Mouse (Mus musculus): ENCODE measurements around the gene Nbea. TPM values are rescaled to one million over a fixed set of nuclear protein-coding genes. Genes with fewer than 3 reads are reported as not detected.
"Not testable (repeated sequence)": the region's sequence is repeated elsewhere in the genome, so short reads cannot be mapped to it uniquely, and the experiment has no call there.

Nbea gene
- total RNA-seq, 2 experiments from 2014 or later: 13.6 to 14.8 TPM

DNA sequence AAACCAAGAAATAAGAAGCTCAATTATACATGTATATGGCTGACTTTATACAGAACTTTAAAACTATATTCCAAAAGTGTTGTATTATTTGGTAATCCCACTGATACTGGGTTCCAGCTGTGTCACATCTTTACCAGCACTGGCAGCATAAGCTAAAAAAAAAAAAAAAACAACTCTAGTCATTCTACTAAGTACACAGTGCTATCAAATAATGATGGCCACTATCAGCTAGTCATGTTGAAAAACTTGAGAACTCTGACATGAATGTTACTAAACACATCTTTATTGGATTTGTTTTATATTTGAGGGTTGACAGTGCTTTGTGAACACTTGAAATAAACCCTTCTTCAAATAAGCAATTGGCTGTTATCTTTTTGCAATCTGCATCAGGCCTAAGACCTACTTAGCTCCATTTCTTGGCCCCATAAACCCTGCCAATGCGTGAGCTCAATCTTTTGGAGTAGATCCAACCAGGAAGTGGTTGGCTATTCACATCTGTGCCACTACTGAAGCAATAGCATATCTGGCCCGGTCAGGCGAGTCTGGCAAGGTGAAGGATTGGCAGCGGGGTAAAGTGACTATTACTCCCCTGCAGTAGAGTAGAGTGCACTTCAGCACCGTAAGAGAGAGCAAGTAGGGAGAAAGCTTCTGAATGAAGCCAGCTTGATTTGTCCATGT lies 137.7 kb downstream of the Nbea start:
- DNase-seq (ENCODE audit: low spot score): no peak
- intact Hi-C loops (cut with DNase I): no loop called here

DNA sequence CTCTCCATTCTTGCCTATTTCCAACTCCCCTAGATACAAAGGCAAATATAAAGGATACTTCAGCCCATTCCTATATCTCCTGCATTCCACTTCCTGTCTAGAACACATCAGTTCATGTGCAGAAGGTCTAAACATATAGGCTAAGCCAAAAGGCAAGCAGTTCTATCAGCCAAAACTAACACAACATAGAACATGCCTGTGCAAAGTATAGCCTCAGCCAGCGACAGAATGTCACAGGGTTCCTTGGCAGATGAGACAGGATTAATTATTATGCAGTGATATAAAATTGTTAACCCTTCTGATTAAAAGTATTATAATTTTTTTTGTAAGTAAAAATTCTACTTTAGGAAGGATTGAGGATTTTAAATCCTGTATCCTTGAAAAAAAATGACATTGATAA lies 140.4 kb downstream of the Nbea start:
- DNase-seq (ENCODE audit: low spot score): no peak
- intact Hi-C loops (cut with DNase I): no loop called here

DNA sequence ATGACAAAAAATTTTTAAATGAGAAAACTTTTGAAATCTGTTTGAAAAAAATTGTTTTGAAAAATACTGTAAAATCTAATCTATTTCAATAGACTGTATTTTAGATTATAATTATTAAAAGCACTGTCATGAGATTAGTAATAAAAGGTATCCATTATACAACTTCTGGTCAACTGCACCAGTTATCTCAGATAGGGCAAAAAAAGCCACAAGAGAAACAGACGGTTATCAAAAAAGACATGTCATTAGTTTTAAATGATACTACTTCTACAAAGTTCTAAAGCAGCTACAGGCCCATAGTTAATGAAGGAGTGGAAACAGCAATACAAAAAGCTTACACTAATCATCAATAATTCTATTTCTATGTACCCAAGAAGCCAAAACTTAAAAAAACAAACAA lies 144.0 kb downstream of the Nbea start:
- DNase-seq (ENCODE audit: low spot score): no peak
- intact Hi-C loops (cut with DNase I): no loop called here

DNA sequence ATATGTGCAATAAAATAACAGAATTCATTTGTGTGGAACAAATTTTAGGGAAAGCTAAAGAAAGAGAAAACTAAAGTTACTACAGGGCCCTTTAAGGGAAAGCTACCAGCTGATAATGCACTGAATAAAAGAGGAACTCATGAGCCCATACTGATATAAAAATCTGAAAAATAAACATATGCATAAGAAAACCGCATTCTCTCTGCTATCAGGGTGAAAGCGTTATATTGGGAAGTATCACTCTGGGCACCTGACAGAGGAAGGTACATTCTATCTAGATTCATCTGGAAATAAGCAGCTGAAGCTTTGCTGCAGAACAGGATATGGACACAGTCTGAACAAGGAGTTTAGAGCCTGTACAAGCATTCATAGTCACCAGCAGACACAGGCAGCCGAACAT lies 148.9 kb downstream of the Nbea start:
- DNase-seq (ENCODE audit: low spot score): no peak
- intact Hi-C loops (cut with DNase I): no loop called here

DNA sequence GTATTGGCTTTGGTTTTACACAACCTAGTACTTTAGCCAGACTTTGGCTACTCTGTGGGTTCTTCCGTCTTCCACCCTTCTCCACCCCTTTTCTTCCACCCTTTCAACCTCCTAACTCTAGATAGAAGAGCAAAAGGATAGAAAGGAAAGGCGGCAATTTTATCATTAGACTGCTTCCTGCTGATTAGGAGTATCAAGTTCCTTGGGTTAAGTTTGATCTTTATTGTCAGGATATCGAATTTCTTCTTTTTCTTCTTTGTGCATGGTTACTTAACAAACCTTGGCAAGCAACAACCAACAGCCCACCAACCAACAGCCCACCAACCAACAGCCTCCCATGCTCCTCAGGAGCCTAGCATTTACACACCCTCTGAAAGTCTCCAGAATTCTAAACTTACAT lies 165.0 kb downstream of the Nbea start:
- DNase-seq (ENCODE audit: low spot score): no peak
- intact Hi-C loops (cut with DNase I): no loop called here

DNA sequence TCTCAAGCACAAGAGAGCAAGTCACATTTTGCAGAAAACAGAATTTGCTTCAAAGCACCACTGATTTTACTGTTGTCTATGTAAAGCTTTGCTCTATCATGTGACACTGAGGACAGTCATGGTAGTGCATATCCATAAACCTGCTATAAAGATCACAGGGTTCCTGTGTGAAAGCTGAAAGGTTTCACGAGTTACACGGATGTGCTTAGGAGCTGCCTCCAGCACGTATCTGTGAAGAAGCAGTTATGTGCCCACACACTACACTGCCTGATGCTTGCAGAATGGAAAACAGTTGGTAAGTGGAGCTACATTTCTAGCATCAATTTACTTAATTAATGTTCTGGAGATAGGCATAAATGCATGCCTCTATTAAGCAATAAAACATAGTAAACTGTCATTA lies 172.4 kb downstream of the Nbea start:
- intact Hi-C loops (cut with DNase I): no loop called here
- DNase-seq (ENCODE audit: low spot score): no peak

DNA sequence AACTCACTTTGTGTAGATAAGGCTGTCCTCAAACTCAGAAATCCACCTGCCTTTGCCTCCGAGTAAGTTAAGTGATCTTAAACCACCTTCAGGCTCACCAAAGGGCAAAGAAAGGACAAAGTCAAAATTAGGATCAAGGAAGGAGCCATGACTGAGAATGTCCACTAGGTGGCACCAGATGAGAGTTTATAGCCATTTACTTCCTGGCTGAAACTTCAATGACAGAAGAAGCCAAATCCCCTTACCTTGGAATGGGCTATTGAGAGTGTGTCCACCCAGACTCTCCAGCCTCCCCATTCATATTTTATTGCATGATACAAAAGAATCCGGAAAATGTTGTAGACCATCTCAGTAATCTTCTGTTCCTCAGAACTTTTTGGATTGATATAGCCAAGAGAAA lies 175.5 kb downstream of the Nbea start:
- DNase-seq (ENCODE audit: low spot score): no peak
- intact Hi-C loops (cut with DNase I): loop anchor here (2.0 to 10.0 kb wide), 3 partner anchors 633 to 1195 kb away; no protein-coding TSS in a partner anchor

DNA sequence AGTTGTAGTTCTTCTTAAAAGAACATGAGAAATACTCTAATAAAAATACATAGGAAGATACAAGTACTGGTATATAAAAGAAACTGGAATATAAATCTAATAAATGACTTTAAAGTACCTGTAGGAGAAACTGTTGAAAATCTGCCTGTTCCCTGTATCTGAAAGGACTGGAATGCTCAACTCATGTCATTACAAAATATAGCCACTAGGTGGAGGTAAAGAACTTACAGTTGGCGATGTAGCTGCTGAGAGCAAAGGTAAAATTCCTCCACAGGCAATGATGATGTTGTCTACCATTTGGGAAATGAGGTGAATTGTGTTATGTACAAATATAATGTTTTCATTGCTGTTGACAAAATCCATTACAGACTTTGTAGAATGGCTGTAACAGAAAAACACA lies 183.2 kb downstream of the Nbea start:
- no peak for DNase-seq (ENCODE audit: low spot score)
- intact Hi-C loops (cut with DNase I): loop anchor here (10.0 kb wide), 1 partner anchor 625 kb away; no protein-coding TSS in a partner anchor

DNA sequence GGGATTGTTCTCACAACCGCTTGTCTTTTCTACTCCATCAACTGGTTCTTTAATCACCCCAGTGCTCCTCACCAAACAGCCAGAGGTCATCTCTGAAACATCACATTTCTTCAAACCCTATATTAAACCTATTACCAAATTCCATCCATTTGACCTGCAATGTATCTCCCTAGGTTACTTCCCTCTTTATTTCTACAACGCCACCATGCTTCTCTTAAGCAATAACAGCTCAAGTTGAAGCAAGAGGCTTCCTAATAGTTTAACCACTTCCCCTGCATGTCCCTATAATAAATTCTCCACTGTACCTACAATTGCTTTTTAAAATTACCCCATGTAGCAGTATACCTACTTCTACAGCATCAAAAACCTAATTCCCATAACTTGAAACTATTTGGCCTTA lies 205.1 kb downstream of the Nbea start:
- intact Hi-C loops (cut with DNase I): no loop called here
- no peak for DNase-seq (ENCODE audit: low spot score)

DNA sequence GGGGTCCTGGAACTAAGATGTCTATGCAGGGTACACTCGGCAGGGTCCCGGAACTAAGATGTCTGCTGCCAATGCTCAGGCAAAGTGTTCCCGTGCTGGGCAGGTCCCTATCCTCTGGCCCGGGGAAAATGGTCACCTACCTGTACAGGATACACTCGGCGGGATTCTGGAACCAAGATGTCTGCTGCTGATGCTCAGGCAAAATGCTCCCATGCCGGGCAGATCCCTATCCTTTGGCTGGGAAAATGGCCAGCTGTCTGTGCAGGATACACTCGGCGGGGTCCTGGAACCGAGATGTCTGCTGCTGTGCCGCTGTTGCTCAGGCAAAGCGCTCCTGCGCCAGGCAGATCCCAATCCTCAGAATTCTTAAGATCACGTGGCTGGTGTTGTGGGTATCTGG lies 206.5 kb downstream of the Nbea start:
- intact Hi-C loops (cut with DNase I); DNase-seq (ENCODE audit: low spot score): not testable (repeated sequence)

DNA sequence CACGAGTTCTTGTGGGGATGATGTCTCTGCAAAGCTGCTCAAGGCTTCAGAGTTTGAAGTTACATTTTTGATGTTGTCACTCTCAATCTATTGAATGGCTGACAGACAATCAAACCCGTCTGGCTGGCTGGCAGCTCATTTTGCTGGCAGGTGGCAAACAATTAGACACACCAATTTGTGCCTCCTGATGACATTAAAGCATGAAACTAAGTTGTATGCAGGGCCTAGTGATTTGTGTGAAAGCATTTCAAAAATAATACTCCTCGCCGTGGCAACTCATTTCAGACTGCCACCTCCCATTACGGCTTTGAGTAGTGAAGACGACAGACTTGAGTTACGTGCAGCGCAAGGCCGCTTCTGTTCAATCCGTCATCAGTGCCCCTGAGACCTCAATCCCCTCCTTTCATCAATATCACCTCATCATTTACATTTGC lies 217.8 kb downstream of the Nbea start:
- intact Hi-C loops (cut with DNase I): no loop called here
- DNase-seq (ENCODE audit: low spot score): no peak

DNA sequence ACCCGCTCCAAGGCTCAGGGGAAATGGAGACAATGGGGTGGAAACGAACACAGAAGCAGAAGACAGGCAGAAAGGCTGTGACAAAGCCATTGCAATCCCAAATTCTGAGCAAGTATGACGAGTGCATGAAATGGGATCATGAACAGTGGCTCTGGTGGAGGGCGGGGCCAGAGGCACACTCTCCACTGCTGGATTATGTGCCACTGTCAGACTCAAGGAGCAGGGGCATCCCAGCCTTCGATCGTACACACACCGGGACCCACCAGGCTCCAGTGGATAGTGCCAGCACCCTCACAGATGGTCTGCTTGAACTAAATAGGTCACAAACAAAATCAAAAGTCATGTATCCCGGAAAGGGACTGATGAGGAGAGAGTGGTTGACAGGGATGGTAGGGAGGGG lies 220.5 kb downstream of the Nbea start:
- intact Hi-C loops (cut with DNase I): no loop called here

DNA sequence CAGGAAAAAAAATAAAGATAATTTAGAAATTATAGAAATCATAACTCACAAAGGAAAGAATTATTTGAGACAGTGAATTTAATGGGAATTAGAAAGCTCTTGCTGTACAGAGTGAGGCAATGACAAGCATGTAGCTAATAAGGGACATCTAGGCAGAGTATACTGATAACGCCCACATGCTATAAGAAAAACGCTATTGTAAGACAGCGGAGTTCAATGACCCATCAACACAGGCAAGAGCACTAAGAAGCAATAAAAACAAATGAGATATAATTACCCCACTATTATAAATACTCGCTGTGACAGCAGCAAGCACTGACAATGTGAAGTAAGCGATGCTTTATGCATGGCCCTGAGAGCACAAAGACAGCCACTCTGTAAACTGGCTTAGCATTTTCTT lies 233.5 kb downstream of the Nbea start:
- no peak for DNase-seq (ENCODE audit: low spot score)
- intact Hi-C loops (cut with DNase I): no loop called here

More for the DNA sequence above, 220.5 kb downstream of the Nbea start:
- no peak for DNase-seq (ENCODE audit: low spot score)

DNA sequence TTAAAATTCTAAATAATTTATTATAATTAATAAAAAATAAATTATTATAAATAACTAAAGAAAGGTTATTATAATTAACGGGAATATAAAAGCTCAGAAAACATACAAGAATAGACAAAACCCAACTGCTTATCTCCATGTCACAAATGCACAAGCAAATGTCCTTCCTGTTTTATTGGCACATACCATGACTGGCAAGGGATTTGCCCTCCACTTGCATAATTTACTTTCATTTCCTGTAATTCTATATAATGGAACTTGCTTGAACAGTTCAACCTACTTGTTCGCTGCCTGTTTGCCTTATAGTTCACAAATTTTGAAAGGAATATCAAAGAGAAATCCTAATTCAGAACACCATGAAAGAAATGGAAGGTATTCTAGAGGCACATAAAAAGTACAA lies 234.4 kb downstream of the Nbea start:
- intact Hi-C loops (cut with DNase I): no loop called here
- DNase-seq (ENCODE audit: low spot score): no peak

DNA sequence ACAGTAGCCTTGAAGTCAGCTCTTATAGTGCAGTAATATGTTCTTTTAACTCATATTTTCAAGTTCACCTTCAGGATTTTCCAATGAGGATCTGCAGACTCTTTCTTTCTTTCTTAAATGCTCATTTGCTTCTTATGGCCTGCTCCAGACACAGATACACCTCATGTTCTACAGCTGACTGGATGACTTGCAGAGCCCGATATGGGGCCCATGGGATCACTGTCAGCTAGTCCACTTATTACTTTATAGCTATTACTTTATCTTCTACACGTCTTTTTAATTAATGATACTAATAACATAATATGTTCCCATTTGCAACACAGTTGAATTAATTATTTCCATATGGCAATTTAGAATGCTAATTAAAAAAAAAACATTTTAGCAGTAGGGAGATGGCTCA lies 256.2 kb downstream of the Nbea start:
- DNase-seq (ENCODE audit: low spot score): no peak
- intact Hi-C loops (cut with DNase I): no loop called here

DNA sequence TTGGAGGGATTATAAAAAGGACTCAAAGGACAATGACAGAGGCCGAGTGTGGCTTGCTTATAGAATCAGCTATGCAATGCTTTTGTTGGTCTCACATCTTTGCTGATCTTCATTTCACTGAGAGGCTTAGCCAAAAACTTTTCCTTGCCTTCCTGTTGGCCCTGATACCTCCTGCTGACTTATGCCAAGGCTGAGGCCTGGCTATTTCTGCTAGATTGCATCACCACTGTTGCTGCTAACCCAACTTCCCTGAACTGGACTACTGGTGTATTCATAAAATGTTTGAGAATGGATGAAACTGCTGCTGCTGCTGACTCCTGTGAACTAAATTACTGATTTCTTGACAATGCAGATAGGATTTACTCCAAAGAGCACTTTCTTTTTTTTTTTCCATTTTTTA lies 274.2 kb downstream of the Nbea start:
- no peak for DNase-seq (ENCODE audit: low spot score)
- intact Hi-C loops (cut with DNase I): no loop called here

DNA sequence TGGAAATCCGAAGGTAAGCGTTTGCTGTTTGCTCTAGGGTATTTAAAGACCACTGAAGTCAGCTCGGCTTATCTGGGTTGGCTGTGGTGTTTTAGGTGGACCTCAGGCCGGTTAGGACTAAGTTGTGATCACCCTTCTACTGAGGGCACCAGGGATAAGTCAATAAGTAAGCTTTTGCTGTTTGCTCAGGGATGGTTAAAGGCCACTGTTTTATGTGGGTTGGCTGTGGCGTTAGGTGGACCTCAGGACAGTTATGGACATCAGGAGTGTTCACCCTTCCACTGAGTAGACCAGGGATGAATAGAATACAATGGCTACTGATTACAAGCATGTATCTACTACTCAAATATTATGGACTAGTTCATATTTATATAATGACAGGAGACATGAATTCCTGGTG lies 292.9 kb downstream of the Nbea start:
- DNase-seq (ENCODE audit: low spot score): no peak
- intact Hi-C loops (cut with DNase I): no loop called here

DNA sequence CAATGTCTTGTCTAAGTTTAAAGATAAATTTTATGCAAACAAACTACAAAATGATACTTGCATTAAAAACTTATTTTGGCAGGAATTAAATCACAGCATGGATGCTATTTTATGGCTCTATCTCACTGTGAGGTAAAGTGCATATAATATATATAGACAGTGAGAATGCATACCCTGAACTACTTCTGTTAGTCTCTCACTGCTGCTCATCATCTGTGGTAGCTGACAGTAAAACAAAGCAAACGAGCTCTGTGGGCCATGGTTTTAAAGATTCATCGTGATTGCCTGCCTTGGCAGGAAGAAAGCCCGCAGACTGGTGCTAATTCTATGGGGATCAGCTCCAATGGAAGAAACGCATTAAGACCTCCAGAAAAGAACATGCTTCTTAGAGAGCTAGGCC lies 294.3 kb downstream of the Nbea start:
- intact Hi-C loops (cut with DNase I): no loop called here
- DNase-seq (ENCODE audit: low spot score): no peak

DNA sequence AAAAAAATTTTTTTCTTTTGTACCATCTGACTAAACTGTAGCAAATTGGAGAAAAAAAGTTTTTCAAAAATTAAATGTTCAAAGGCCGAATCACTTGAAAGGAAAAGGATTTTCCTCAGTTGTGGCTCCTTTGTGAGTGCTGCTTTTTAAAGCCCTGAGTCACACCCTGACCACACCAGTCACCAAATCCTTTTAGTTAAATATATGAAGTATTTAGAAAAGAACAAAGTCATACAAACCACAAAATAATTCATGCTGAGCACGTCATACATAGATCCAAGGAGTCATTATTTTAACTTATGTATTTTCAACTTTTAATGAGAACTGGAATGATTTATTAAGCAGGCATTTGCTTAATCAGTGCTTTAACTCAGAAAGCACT lies 295.7 kb downstream of the Nbea start:
- intact Hi-C loops (cut with DNase I): no loop called here
- no peak for DNase-seq (ENCODE audit: low spot score)

DNA sequence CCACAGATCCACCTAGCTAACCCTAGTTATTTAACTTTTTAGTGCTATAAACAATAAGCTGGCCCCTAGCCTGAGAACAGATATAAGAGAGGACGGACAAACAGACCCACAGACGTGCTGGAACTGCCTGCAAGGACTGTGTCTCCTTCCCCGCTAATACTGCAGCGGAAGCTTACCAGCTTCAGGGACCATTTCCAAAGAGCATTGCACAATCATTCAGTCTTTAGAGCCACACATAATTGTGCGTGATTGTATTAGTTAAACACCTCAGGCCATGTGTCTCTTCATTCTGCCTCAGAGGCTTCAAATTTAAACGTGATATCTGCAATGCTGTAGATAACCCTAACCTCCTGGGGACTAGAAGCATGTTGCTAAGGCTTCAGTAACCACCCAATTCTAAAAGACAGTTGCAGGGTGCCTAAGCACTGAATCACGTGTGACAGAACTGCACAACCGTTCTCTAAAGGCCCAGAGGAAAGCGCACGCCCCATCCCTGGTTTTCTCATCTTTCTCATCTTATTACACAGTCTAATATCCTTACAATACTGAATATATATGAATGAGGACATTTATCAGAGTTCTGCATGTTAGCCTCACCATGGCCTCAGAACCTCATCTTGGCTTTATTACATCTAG lies 296.2 kb downstream of the Nbea start:
- intact Hi-C loops (cut with DNase I): no loop called here
- no peak for DNase-seq (ENCODE audit: low spot score)

DNA sequence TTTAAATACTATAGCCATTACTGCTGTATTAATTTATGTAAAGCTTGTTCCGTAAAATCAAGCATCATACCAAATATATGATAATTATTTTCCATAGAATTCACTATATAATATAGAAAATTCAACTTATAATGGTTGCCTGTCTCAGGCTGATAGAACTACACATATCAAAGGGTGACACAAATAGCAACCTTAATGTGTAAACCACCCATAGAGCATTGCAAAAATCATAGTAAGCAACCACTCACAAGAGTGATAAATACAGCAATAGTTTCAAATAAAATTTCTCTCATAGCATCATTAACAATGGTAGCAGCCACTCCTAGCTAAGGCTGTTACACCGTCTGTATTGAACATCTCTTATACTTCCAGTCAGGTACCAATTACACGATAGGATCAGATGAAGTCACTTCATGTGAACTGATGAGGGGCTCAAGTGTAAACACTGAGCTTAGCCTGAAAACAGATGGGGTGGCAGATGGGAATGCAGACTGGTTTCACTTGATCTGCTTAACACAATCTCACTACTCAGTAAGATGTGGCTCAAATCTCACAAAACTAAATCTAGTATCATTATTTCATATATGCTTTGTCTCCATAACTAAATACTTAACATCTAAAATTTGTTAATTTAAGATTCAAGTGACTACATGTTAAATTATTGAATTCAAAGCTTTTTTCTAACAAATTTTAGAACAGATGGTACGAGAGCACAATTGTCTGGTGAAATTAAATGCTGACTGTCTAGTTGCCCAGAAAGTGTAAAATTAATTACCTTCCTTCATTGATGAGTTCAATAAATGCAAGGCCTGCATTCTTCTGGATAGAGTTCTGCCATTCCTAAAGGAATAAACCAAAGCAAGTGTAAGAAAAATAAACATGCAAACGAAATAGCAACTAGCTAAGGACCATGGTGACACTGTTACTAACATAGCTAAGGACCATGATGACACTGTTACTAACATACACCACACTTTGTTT lies 310.3 kb downstream of the Nbea start:
- no peak for DNase-seq (ENCODE audit: low spot score)
- intact Hi-C loops (cut with DNase I): no loop called here

All from heart, postnatal 25 days (tissue).